Mouse (Mus musculus) limb, embryonic 15.5 days (tissue): ENCODE data around the gene Pheta1. TPM values are rescaled to one million over a fixed set of nuclear protein-coding genes. Genes with fewer than 3 reads are reported as not detected.

Experiments used
- ATAC-seq: fragments of 200-750 bp; cut with Nextera tagmentation; 2 replicates; pipeline ENCODE4 v1.8.0; 2017; ENCODE audit warnings: low read depth, moderate TSS enrichment; ENCODE audit not compliant: insufficient number of reproducible peaks, low FRiP score, low TSS enrichment
- H3K27ac ChIP-seq: fragments of 300-500 bp; sonication (generic); 2 replicates; pipeline ENCODE4 v1.5.1; 2015; ENCODE audit warnings: moderate library complexity, mild to moderate bottlenecking, inconsistent platforms
- H3K27me3 ChIP-seq: fragments of 300-500 bp; sonication (generic); 2 replicates; pipeline ENCODE4 v1.6.1; 2015; ENCODE audit warnings: inconsistent platforms
- H3K36me3 ChIP-seq: fragments of 300-500 bp; sonication (generic); 2 replicates; pipeline ENCODE4 v1.6.1; 2015; ENCODE audit warnings: inconsistent platforms
- H3K4me1 ChIP-seq: fragments of 300-500 bp; sonication (generic); 2 replicates; pipeline ENCODE4 v1.6.1; 2015; ENCODE audit warnings: inconsistent platforms
- H3K4me2 ChIP-seq: fragments of 300-500 bp; sonication (generic); 2 replicates; pipeline ENCODE4 v1.6.1; 2015; ENCODE audit warnings: mild to moderate bottlenecking, inconsistent platforms
- H3K4me3 ChIP-seq: fragments of 300-500 bp; sonication (generic); 2 replicates; pipeline ENCODE4 v1.5.1; 2015; ENCODE audit warnings: mild to moderate bottlenecking, inconsistent platforms
- H3K9ac ChIP-seq: fragments of 300-500 bp; sonication (generic); 2 replicates; pipeline ENCODE4 v1.6.1; 2015; ENCODE audit warnings: inconsistent platforms
- H3K9me3 ChIP-seq: fragments of 300-500 bp; sonication (generic); 2 replicates; pipeline ENCODE4 v1.6.1; 2016; ENCODE audit warnings: inconsistent platforms
- WGBS: fragments of 180-500 bp; shearing (Covaris S2); methylation state at CpG from one replicate; pipeline ENCODE4 v1.1.7; 2015; 5-methylcytosine and 5-hydroxymethylcytosine counted together
- polyA plus RNA-seq: library from polyadenylated mRNA; unstranded; fragments of >200 nt; fragmentation: Nextera tagmentation; extraction: Ambion mirVana; gene quantifications from 2 replicates; pipeline ENCODE4 v1.2.1, GENCODE M21; 2015

Pheta1 gene
- polyA plus RNA-seq, 1 experiment from 2014 or later, result 28.0 TPM

DNA sequence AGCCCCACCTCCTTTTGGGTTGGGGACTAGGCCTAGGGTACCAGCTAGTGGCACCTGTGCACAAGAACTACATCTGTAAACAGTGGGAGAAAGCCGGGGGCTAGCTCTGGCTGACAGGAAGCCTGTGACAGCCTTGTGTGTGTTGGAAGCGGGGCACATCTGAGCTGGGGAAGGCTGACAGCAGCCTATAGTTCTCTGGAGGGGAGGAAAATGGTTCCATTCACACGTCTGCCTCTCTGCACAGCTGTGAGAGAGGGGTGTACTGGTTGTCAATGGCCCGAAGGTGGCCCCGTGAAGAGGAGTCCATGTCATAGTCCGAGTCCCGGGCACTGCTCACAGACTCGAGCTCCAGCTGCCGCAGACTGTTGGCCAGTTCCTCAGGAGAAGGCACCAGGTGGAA lies 31.2 kb upstream of the Pheta1 start:
- H3K4me3 ChIP-seq, result no peak overlapping the region
- no peaks in the 10 kb centered on the region for H3K27me3 ChIP-seq
- H3K9me3 ChIP-seq, result no peaks in the 10 kb centered on the region
- H3K9ac ChIP-seq, result no peak overlapping the region
- H3K27ac ChIP-seq, result no peak overlapping the region
- ATAC-seq, result no peak
- H3K36me3 ChIP-seq, result peaks cover 85% of the 10 kb centered on the region
- H3K4me1 ChIP-seq, result 0 out of 2 replicates have a peak, but pooled peaks cover 24% of the 10 kb centered on the region
- no peak overlapping the region for H3K4me2 ChIP-seq
- WGBS, result 87% methylated on average over 9 of the region's 9 CpGs

DNA sequence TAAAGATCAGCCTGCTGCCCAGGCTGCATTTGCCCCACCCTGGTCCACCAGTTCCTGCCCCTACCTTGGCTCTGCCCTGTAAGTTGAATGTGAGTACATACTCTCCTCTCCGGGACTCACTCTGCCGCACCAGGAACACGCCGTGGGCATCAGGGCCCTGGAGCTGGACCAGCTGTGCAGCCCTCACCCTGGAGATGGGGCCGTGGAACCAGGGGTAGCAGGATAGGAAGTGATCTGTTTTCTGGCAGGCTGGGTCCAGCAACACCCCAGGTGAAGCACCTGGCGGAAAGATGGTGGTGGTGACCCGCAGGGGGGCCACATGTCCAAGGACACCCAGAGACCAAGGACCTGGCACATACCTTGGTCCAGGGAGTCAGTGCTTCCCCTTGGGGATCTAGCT lies 30.4 kb upstream of the Pheta1 start:
- ATAC-seq, result no peak
- H3K27me3 ChIP-seq, result no peaks in the 10 kb centered on the region
- no peak overlapping the region for H3K27ac ChIP-seq
- no peak overlapping the region for H3K9ac ChIP-seq
- no peaks in the 10 kb centered on the region for H3K9me3 ChIP-seq
- no peak overlapping the region for H3K4me2 ChIP-seq
- 93% methylated on average over 7 of the region's 7 CpGs for WGBS
- H3K4me3 ChIP-seq, result no peak overlapping the region
- H3K36me3 ChIP-seq, result peaks cover 80% of the 10 kb centered on the region
- H3K4me1 ChIP-seq, result peaks cover 25% of the 10 kb centered on the region; the same call in 1 of the 2 replicates

DNA sequence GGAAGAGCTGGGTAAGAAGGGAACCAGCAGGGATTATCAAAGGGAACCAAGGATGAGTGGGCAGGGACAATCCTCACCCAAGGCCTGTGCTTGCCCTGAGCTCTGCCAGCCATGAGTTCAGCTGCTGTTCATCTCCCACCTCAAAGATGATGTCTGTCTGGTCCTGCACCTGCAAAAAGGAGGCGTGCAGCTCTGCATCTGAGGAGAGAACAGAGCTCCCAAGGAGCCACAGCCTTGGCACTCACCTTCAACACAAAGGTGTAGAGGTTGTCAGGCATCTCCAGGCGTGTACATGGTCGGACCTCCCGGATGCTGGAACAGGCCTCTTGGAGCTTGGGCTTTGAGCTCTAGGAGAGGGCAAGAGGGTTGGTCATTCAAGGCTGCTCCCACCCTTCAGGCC lies 29.9 kb upstream of the Pheta1 start:
- H3K27me3 ChIP-seq, result no peaks in the 10 kb centered on the region
- ATAC-seq, result no peak
- no peak overlapping the region for H3K27ac ChIP-seq
- no peak overlapping the region for H3K9ac ChIP-seq
- WGBS, result 88% methylated on average over 4 of the region's 4 CpGs
- H3K36me3 ChIP-seq, result peaks cover 78% of the 10 kb centered on the region
- H3K4me3 ChIP-seq, result no peak overlapping the region
- no peaks in the 10 kb centered on the region for H3K9me3 ChIP-seq
- H3K4me2 ChIP-seq, result no peak overlapping the region
- H3K4me1 ChIP-seq, result peaks cover 24% of the 10 kb centered on the region; the same call in 1 of the 2 replicates

DNA sequence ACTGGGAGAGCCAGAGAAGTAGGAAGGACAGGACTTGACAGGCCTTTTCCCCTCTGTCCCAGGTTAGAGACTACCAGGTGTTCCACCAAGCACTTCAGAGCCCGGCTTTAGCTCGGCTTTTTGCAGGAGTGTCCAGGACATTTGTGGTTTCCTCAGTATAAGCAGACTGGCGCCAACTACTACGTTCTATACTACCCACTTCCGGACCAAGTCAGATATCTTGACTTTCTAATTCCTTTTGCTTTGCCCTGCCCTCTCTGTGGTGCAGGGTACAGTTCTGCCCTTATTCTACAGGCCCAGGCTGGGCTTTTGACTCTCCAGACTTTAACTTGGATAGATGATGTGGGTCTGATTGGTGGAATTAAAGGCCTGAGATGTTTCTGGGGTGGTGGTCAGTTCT lies 29.2 kb upstream of the Pheta1 start:
- Histone ChIP-seq H3K9ac (no peak overlapping the region), H3K4me3 (no peak overlapping the region), H3K36me3 (peaks cover 75% of the 10 kb centered on the region), H3K27me3 (no peaks in the 10 kb centered on the region), H3K4me2 (no peak overlapping the region), H3K9me3 (no peaks in the 10 kb centered on the region), H3K4me1 (peaks cover 28% of the 10 kb centered on the region; the same call in 1 of the 2 replicates), H3K27ac (no peak overlapping the region)
- ATAC-seq, result no peak
- 85% methylated on average over 5 of the region's 5 CpGs for WGBS

DNA sequence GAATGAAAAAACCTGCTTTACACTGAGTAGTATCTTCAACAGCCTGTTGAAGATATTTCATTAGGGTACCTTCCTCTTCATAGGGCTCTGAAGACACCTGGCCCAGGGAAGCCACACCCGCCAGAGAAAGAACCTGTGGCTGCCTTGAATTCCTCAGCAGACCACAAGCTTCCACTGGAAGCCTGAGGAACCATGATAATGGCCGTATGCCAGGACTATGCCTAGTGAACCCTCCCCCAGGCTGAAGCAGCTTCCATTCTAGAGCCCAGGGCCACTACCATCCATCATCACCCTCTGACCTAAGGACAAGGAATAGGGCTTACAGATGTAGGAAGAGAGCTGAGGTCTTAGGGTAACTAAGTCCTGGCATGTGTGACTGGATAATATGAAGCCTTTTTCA lies 28.6 kb upstream of the Pheta1 start:
- Histone ChIP-seq H3K9ac (no peak overlapping the region), H3K9me3 (no peaks in the 10 kb centered on the region), H3K27me3 (no peaks in the 10 kb centered on the region), H3K4me2 (no peak overlapping the region), H3K4me1 (peaks cover 25% of the 10 kb centered on the region; the same call in 1 of the 2 replicates), H3K27ac (no peak overlapping the region), H3K4me3 (no peak overlapping the region), H3K36me3 (peaks cover 76% of the 10 kb centered on the region)
- ATAC-seq, result no peak
- WGBS, result 64% methylated on average over 2 of the region's 2 CpGs

DNA sequence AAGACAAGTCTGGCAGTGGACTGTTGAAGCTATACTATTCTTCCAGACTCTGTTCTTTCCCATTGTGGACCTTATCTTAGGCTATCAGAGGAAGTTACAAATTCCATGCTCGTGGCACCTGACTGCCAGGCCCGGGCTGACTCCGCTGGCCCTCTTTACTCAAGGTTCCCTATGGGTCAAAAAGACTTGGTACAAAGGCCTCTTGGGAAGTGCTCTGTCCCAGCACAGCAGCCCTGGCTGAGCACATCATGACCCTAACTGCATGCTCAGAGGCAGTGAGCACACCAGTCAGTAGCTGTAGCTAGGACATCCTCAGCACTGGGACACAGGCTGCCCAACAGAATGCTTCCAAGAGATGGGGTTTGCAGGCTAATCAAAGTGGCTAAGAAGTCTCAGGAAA lies 28.1 kb upstream of the Pheta1 start:
- Histone ChIP-seq H3K4me2 (no peak overlapping the region), H3K27ac (no peak overlapping the region), H3K9me3 (no peaks in the 10 kb centered on the region), H3K9ac (no peak overlapping the region), H3K36me3 (peaks cover 76% of the 10 kb centered on the region), H3K4me1 (peaks cover 24% of the 10 kb centered on the region; the same call in 1 of the 2 replicates), H3K4me3 (no peak overlapping the region), H3K27me3 (no peaks in the 10 kb centered on the region)
- no peak for ATAC-seq
- WGBS, result 86% methylated on average over 3 of the region's 3 CpGs

DNA sequence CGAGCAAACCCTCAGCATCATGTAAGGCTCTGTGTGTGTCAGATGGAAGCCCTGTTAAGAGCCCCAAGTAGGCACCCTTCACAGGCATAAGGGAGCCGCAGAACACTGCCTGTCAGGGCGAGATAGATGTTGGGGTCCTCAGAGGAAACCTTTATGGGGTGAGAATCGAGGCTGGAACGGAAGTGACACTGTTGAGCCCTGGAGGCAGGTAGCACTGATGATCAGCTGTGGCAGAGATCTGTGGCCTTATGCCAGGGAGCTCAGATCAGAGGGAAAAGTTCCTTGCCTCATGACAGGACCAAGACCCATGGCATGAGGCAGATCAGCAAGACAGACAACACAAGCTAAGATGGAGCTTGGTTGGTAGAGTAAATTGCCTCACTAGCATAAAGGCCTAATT lies 27.7 kb upstream of the Pheta1 start:
- Histone ChIP-seq H3K36me3 (peaks cover 76% of the 10 kb centered on the region), H3K9me3 (no peaks in the 10 kb centered on the region), H3K4me3 (no peak overlapping the region), H3K27me3 (no peaks in the 10 kb centered on the region), H3K27ac (no peak overlapping the region), H3K4me2 (no peak overlapping the region), H3K9ac (no peak overlapping the region), H3K4me1 (peaks cover 24% of the 10 kb centered on the region; the same call in 1 of the 2 replicates)
- 72% methylated on average over 5 of the region's 5 CpGs for WGBS
- no peak for ATAC-seq

DNA sequence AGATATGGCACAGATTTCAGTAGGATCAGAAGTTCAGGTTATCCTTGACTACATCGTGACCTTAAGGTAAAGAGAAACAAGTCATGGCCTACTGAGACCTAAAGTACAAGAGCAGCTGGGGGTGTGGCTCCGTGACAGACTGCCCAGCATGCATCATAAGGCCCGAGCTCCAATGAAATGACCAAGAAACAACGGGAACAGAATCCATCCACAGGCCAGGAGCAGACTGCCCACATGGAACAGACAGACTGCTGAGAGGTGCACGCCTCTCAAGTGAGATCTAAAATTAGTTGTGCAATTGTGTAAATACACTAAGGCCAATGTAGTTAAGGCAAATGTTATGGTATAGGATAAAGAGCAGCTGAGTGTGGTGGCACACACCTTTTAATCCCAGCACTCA lies 27.2 kb upstream of the Pheta1 start:
- Histone ChIP-seq H3K9me3 (no peaks in the 10 kb centered on the region), H3K4me2 (no peak overlapping the region), H3K4me1 (peaks cover 24% of the 10 kb centered on the region; the same call in 1 of the 2 replicates), H3K4me3 (no peak overlapping the region), H3K27me3 (no peaks in the 10 kb centered on the region), H3K9ac (no peak overlapping the region), H3K36me3 (peaks cover 76% of the 10 kb centered on the region), H3K27ac (no peak overlapping the region)
- WGBS, result 66% methylated on average over 5 of the region's 5 CpGs
- ATAC-seq, result no peak

DNA sequence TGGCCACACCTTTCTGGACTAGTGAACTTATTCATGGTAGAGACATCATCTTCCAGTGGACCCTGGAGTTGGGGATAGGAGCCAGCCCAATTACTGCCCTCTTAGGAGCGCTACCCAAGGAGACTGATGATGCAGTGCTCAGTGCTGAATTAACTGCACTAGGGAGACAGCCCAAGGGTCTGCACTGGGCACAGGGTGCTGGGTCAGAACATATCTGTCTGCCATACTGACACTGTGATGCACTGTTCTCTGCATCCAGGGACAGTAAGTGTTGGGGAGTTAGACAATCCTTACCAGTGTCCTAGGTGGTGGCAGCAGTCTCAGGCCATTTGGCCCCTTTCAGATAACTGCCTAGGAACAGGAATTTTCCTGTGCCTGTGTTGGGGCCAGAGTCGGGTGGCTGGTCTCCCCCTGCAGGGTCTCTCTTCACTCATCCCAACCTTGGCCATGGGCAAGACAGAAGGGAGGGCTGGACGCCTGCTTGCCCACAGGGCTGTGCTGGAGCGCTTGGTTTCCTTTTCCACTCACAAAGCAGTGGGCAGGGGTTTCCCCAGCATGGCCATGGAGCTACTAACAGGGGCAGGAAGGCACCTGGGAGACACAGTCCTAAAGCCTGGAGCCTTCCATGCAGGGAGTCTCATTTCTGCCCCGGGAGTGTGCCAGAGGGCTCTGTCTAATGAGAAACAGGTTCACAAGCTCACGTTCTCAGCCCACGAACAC lies 25.8 kb upstream of the Pheta1 start:
- no peaks in the 10 kb centered on the region for H3K9me3 ChIP-seq
- H3K27ac ChIP-seq, result peak overlapping the region; percentile 33; the same call in 1 of the 2 replicates
- peaks cover 25% of the 10 kb centered on the region; the same call in 1 of the 2 replicates for H3K4me1 ChIP-seq
- no peak overlapping the region for H3K4me2 ChIP-seq
- H3K4me3 ChIP-seq, result no peak overlapping the region
- 46% methylated on average over 7 of the region's 7 CpGs for WGBS
- no peak overlapping the region for H3K9ac ChIP-seq
- ATAC-seq, result no peak
- peaks cover 70% of the 10 kb centered on the region for H3K36me3 ChIP-seq
- 0 out of 2 replicates have a peak, but pooled peaks cover 3% of the 10 kb centered on the region for H3K27me3 ChIP-seq

DNA sequence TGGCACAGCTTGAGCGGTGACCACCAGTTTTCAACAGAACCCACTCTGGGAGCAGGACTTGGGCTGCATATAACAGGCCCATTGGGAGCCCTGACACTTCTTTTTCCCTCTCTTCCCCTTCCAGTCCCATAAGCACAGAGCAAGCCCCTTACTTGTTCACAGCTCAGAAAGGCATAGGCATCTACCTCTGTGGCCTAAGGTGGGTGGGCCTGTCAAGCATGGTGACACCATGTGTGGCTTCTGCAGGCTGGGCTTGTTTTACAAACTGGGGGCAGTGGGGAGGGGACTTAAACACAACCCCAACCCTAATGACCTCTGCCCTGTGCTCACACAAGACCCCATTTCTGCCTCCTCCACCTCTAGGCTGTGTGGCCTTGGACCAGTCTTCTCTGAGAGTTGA lies 25.1 kb upstream of the Pheta1 start:
- H3K4me1 ChIP-seq, result peaks cover 32% of the 10 kb centered on the region
- peaks cover 10% of the 10 kb centered on the region; the same call in 1 of the 2 replicates for H3K27me3 ChIP-seq
- 83% methylated on average over 1 of the region's 1 CpGs for WGBS
- no peak overlapping the region for H3K4me2 ChIP-seq
- no peak overlapping the region for H3K9ac ChIP-seq
- peaks cover 70% of the 10 kb centered on the region for H3K36me3 ChIP-seq
- peak overlapping the region; percentile 33; the same call in 1 of the 2 replicates for H3K27ac ChIP-seq
- no peaks in the 10 kb centered on the region for H3K9me3 ChIP-seq
- ATAC-seq, result no peak
- no peak overlapping the region for H3K4me3 ChIP-seq

DNA sequence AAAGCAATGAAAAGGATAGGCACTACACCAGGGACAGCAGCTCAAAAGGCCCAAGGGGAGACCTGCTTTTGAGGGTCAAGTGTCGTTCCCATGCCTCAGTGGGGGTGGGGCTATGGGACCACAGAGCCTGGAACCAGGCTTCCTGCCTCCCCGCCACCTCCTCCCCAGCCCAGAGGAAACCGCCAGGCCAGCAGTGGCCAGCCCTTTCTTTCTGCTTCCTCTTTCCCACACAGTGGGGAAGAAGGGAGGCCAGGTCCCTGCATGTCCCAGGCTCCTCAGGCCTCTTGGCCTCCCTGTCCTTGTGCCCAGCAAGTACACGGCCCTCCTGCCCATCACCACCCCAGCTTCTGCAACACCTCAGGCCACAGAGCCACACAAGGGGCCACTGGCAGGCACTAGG lies 24.7 kb upstream of the Pheta1 start:
- Histone ChIP-seq H3K27me3 (peaks cover 11% of the 10 kb centered on the region; the same call in 1 of the 2 replicates), H3K4me2 (no peak overlapping the region), H3K9me3 (no peaks in the 10 kb centered on the region), H3K27ac (0 out of 2 replicates have a peak overlapping the region, but pooled peaks have one; percentile 5), H3K4me1 (peaks cover 37% of the 10 kb centered on the region), H3K9ac (no peak overlapping the region), H3K36me3 (peaks cover 67% of the 10 kb centered on the region), H3K4me3 (no peak overlapping the region)
- 0 out of 2 replicates have a peak, but pooled peaks have one; percentile 20 for ATAC-seq
- 66% methylated on average over 4 of the region's 4 CpGs for WGBS

DNA sequence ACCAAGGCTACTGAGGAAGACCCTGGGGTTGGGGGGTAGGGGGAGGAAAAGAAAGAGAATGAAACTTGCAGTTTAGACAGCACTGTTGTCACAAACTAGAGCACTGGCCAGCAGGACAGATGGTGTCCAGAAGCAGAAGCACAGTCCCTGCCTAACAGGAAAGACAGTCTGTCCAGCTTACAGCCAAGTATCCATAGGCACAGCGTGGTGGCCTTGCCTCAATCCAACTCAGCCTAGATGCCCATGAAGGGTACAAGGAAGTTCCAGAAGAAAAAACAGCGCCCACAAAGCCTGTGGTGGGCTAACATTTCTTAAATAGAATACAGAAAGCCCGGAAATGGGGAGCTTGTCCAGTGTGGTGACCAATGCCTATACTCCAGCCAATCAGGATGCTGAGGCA lies 23.2 kb upstream of the Pheta1 start:
- no peaks in the 10 kb centered on the region for H3K9me3 ChIP-seq
- 93% methylated on average over 3 of the region's 3 CpGs for WGBS
- no peak overlapping the region for H3K4me2 ChIP-seq
- no peak for ATAC-seq
- H3K36me3 ChIP-seq, result peaks cover 54% of the 10 kb centered on the region
- no peak overlapping the region for H3K4me3 ChIP-seq
- H3K9ac ChIP-seq, result no peak overlapping the region
- H3K27ac ChIP-seq, result no peak overlapping the region
- H3K4me1 ChIP-seq, result peaks cover 34% of the 10 kb centered on the region
- peaks cover 20% of the 10 kb centered on the region for H3K27me3 ChIP-seq
